Mouse (Mus musculus): Measurements from ENCODE around the gene Slc6a18.
"Not testable (repeated sequence)": the region's sequence is repeated elsewhere in the genome, so short reads cannot be mapped to it uniquely, and the experiment has no call there.

The Slc6a18 gene

GRCm38 (mm10) chr13:73677853-73678252 lies at the start of gene Slc6a18:
TSS of gene Slc6a18 (minus strand) at chr13:73678023.
- DNase-seq = peak; percentile 70 to 74

DNA sequence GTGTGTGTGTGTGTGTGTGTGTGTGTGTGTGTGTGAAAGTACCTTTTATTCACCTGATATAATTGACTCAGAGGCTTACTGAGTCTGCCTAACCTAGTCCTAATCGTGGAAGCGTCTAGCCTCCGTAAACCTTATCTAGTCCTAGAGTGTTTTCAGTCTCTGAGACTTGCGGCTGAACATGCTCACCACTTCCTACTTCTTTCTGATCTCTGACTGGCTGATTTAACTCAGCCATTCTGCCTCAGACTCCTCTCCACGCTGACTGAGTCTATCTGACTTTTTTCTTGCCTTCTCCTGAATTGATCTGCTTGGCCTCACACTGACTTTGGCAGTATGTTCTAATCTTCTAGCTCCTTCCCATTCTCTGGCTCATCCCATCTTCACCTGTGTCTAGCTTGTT lies 47.5 kb upstream of the Slc6a18 start:
- no peak for DNase-seq

GRCm38 (mm10) chr13:73723081-73723668 lies 45.4 kb upstream of the Slc6a18 start:
- peak; percentile 80 to 90 for DNase-seq

- peak; percentile 71 to 72 for DNase-seq
Measured at GRCm38 (mm10) chr13:73720241-73720640, 42.4 kb upstream of the Slc6a18 start.

- DNase-seq = peak; percentile 79 to 92
Measured at GRCm38 (mm10) chr13:73718225-73718624, 40.4 kb upstream of the Slc6a18 start.

DNA sequence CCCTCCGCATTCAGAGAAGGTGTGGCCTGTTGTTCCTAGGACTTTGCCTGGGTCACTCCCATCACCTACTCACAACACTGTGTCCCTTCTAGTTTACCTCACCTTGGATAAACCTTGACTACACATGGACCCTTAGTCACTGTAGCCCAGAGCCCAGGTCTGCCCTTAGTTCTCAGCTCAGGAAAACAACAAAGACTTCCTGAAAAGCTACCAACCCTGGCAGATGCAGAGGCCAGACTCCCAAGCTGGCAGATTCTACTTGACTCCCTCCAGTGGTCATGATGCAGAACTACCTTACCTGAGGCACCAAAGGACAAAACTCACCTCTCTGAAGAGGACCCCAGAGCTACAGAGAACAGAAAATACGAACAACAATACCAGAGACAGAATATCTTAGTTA lies 36.2 kb upstream of the Slc6a18 start:
- DNase-seq = peak in 1 of 2 experiments; percentile 39

GRCm38 (mm10) chr13:73713204-73713603 lies 35.4 kb upstream of the Slc6a18 start:
- no peak for DNase-seq

DNA sequence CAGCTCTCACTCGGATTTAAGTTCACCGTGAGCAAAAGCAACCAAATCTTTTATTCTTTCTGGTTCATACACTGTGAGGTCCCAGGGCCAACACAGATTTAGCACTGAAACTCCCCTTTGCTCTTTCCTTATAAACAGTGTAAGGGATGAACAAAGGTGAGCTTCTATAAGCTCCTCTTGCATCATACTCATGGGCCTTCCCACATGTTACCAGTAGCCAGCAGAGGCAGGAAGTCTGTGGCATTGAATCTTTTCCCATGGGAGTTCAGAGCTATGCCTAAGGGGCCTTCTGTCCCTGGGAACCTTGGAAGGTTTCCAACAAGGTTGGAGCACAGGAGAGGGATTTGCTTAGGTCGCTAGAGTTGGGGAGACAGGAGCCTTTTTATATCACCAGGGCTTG lies 34.4 kb upstream of the Slc6a18 start:
- DNase-seq = no peak

DNA sequence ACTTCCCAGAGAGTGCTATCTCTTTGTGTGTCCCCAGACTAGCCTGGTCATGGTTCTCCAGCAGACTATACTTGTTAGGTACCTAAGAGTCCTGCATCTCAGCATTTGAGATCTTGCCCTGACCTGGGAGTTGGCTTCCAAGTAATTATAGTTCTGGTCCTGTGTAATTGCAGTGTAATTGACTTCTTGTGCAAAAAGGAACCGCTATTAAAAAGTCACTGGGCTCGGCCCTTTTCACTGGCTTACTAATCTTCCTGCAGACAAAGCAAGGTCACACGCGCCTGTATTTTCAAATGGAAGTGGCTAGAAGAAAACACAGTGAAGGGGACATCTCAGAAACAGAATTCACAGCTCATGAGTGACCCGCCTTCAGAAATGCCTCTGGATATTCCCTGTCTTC lies 34.0 kb upstream of the Slc6a18 start:
- DNase-seq = no peak

DNA sequence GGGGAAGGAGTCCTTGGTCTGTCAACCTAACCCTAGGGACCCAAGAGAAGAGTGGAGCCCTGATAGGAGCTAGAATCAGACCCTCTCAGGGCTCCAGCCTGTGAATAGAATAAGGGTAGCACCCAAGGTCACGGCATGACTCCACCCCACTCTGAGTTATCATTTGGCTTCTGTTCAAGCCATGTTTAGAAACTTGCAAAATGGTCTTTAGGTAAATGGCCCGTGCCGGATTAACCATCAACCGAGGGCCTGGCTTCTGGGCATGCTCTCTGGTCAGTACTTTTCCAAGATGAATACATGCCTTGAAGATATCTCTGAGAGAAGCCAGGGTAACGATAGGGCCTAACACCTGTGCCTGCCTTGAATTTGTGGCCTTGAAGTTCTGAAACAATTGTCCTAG lies 33.4 kb upstream of the Slc6a18 start:
- peak; percentile 76 to 83 for DNase-seq

DNA sequence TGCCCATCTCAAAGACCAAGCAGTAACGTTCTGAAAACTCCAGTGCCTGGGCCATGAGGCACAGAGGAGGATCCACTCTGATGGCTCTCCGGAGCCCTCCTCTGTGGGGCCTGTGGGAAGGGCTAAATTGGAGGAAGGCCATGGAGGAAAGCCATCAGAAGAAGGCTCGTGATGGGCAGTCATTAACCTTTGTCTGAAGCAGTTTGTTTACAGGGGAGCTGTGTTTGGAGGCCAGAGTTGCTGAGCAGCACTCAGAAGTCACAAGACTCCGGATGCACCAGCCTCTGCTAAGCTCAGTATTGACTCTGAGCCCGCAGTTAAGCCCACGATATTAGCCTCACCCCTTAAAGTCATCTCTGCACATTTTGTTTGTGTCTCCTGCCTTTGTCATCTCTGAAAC lies 31.7 kb upstream of the Slc6a18 start:
- peak; percentile 65 to 83 for DNase-seq

DNA sequence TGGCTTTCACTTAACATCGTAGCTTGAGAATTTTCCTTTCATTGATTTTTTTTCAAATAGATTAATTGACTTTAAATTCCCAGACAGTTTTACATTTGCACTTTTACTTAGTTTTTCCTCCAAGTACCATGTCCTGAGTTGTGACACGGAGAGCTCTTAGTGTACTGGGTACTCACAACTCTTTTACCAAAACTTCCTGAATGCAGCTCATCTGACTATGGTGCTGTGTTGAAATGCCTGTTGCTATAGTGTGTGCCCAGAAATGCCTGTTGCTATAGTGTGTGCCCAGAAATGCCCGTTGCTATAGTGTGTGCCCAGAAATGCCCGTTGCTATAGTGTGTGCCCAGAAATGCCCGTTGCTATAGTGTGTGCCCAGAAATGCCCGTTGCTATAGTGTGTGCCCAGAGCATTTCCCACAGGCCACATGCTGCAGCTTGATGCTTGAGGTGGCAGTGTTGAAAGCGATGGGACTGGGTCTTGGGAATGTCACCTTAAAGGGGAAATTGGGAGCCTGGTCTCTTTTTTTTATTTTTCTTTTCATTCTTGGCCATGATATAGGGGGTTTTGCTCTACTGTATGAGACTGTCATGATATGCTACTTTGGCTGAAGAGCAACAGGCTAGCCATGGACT lies 27.0 kb upstream of the Slc6a18 start, which contains the start of gene Slc6a19:
Slc6a19 (minus strand) TSS at position 172 of the 632 bp plus-strand sequence.
- no peak for DNase-seq

DNA sequence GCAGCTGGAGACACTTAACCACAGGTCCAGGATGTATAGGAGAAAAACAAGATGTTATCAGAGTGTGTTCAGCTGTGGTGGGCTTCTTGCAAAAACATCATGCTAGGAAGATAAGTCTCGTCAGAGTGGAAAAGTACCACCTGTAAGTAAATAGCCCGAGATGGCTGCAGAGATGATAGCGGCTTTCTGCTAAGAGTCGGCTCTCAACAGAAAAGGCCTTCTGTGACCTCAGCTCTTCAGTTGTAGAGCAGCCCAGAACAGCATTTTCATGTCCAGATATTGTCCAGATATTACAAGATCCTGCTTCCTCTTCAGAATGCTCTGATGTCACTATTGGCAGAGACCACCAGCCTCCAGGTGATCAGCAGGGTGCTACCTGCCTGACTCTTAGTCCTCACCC lies 25.7 kb upstream of the Slc6a18 start:
- not testable (repeated sequence) for DNase-seq

- no peak for DNase-seq
Measured at GRCm38 (mm10) chr13:73702776-73703175, 25.0 kb upstream of the Slc6a18 start.

GRCm38 (mm10) chr13:73701161-73701883 lies 23.5 kb upstream of the Slc6a18 start:
- DNase-seq = peak in 1 of 2 experiments; percentile 59

DNA sequence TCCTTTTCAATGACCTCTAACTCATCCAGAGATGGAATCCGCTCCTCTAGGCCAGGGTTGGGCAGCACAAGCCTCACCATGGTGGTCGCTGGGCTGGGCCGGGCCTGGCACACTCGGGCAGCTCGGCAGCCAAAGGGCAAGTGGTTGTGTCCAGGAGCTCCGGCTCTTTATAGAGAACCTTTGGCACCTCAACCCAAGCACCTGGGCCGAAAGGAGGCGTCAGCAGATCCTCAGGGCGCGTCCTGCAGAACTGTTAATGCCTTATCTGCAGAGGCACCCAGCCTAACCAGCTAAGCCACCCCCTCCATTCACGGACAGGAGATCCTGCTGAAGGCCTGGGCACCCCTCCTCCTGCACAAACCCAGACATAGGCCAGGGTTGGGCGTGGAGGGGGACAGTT lies 22.7 kb upstream of the Slc6a18 start:
- peak; percentile 80 to 82 for DNase-seq

DNA sequence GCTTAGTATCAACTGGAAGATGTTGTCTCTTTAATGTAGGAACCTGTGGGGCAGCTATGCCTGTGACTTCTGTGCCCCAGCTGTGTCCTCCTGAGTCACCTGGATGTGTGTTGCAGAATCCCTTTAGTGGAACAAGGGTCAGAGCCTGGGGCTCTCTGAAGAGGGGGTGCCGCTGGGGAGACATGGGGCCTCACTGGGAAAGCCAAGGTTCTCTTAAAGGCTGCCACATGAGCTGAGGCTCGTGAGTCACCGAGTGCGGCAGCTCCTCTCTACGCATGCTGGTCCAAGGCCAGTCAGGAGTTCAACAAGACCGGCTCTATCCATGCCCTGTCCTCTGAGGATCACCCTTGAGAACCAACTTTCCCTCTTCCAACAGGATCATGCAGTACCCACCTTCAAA lies 21.9 kb upstream of the Slc6a18 start:
- DNase-seq = no peak

GRCm38 (mm10) chr13:73696529-73696928 lies 18.7 kb upstream of the Slc6a18 start:
- no peak for DNase-seq

GRCm38 (mm10) chr13:73694972-73695371 lies 17.1 kb upstream of the Slc6a18 start:
- DNase-seq = no peak

- DNase-seq = no peak
Measured at GRCm38 (mm10) chr13:73693333-73693732, 15.5 kb upstream of the Slc6a18 start.

- peak; percentile 97 to 98 for DNase-seq
Measured at GRCm38 (mm10) chr13:73692249-73692868, 14.5 kb upstream of the Slc6a18 start.

DNA sequence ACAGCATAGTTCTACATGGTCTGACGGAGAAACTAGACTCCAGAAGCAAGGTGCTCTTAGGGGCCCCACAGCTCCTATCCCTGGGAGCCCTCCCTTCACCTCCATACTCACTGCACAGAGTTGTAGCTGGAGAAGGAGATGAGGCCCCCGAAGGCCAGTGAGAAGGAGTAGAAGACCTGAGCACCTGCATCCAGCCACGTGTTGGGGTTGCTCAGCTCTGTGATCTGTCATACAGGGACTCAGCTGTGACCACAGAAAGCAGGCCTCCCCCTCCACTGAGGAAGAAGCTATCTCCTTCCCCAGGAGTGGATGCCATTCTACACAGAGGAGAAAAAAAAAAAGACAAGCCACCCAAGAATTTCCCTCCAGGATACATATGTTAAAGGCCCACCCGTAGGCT lies 11.1 kb upstream of the Slc6a18 start:
- no peak for DNase-seq

DNA sequence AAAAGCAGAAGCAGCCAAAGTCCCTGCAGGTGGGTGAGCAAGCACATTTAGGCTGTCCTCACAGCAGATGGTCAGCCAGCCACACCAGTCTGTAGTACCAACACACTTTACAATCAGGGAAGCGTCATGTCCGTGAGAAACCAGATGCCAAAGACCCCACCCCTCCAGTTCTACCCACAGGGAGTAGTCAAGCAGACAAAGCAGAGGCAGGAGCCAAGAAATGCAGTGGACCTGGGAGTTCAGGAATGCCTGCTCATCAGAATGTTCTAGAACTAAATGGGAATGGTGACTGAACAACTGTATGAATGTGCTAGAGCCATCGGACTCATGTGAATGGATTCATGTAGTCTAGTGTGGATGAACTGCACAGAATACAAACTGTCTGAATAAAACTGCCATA lies 9.8 kb upstream of the Slc6a18 start:
- peak in 1 of 2 experiments; percentile 62 for DNase-seq

DNA sequence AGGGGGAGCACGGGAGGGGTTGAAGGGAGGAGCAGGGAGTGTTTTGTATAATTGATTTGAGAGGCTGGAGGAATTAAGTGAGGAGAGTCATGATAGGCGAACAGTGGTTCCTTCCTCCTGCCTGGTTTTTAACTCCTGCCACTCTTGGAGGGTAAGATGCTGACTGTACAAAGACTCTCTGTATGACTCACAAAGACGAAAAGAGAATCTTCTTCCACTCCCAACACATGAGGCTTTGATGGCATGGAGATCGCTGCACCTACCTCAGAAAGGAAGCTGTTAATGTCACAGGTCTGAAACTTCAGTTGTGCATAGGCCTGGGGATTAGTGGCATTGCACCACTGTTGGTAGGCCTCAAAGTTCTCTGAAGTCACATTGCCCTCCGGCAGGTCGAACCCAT lies 7.7 kb upstream of the Slc6a18 start:
- DNase-seq = no peak

Data from kidney, adult 8-10 months (tissue).